Mouse (Mus musculus) gastrocnemius, adult 2 months (tissue): ENCODE results near the gene S1pr2. TPM values are rescaled to one million over a fixed set of nuclear protein-coding genes. Genes with fewer than 3 reads are reported as not detected.

Experiments
- DNase-seq: peaks from one replicate; pipeline ENCODE4 v3.0.0; 2022
- H3K27ac ChIP-seq: fragments of 200-600 bp; 2 replicates; pipeline ENCODE4 v1.8.1; 2022; ENCODE audit warnings: mild to moderate bottlenecking
- H3K4me3 ChIP-seq: fragments of 200-600 bp; 2 replicates; pipeline ENCODE4 v1.8.1; 2022; ENCODE audit warnings: mild to moderate bottlenecking, moderate library complexity
- CTCF ChIP-seq: fragments of 200-600 bp; IDR thresholded peaks from 2 replicates; pipeline ENCODE4 v1.8.1; 2022; ENCODE audit warnings: antibody characterized with exemption, mild to moderate bottlenecking, moderate library complexity
- intact Hi-C: fragments of 180-260 bp; cut with DNase I; formaldehyde crosslinking; loops from one replicate; pipeline ENCODE4 v1.15.1; 2025
- total RNA-seq, 2 experiments: library from RNA; stranded (reverse); gene quantifications; 2 replicates each; pipeline ENCODE4 v1.2.3; 2021

The S1pr2 gene
- total RNA-seq, 2 experiments from 2014 or later: 2.0 to 2.3 TPM

DNA sequence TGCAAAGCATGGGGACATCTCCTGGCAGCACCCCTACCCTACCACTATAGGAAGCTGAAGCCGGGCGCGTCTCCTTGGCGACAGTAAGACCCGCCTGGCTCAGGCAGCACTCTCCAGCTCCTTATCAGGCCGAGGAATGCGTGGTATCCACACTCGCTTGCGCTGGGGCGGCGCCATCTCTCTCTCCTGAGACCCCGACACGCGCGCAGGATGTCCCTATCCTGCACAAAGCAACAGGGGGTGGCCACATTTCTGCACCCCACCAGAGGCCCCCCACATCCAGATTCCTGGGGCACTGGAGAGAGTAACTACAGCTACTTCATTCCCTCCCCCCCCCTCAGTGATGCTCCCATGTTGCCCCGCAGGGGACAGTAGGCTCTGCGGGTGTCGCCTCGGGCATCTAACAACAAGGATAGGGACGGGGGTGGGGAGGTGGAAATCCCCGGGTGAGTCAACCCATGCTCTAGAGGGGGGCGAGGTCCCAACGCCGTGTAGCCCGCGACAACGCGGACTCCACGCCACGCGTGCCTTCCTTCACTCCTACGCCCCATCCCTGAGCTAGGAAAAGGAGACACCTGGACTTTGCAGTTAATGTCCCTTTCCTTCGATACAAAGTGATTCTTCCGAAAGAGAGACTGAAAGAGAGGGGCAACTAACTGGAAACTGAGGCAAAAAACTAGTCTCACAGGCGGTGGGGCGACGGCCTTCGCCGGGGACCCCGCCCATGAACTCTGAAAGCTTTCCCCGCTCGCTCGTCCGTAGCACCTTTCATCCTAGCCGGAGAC, 958 bp downstream of the S1pr2 start:
- H3K4me3 ChIP-seq: peak overlapping the region; percentile 79
- no peak for TF ChIP-seq CTCF
- peak; percentile 38 for DNase-seq
- intact Hi-C loops: no loop called here
- peak overlapping the region; percentile 90 for H3K27ac ChIP-seq

DNA sequence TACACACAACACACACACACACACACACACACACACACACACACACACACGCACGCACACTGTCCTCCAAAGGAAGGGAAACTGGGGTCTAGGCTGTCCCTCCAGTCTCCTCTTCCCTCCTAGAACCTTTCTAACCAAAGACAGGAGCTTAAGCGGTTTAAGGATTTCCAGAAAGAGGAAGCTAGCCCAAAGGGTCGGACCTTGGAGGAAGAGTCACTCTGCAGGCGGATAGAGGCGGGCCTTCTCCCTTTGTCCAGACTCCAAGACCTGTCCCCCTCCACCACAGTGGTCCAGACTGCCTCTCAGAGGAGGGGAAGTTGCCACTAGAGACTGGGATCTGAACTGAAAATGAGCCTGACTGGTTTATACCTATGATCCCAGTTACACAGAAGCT, 2.9 kb downstream of the S1pr2 start:
- peak overlapping the region; percentile 85 for H3K27ac ChIP-seq
- TF ChIP-seq CTCF: no peak
- peak; percentile 45 for DNase-seq
- intact Hi-C loops: no loop called here
- peak overlapping the region; percentile 79 for H3K4me3 ChIP-seq

DNA sequence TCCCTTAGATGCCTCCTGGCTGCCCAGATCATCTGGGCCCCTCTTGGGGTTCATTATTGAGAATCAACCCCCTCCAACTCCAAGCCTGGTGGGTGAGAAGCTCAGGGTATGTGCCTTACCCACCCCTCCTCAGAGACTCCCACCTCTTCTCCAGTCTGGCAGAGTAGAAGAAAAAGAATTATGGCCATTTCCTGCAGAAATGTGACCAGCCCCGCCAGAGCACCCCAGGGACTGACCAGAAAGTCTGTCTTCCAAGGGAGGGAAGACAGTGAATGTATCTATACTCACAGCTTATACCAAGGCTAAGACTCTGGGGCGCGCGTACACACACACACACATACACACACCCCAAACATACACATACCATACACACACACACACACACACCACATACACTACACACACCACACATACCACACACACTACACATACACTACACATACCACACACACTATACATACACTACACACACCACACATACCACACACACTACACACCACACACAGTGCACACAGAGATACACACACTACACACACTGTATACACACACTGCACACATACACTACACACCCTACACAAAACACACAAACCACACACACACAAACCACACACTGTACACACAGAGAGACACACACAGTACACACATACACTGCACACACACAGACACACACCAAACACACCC, 3.4 kb downstream of the S1pr2 start:
- Histone ChIP-seq H3K4me3 (peak overlapping the region; percentile 79), H3K27ac (peak overlapping the region; percentile 85)
- intact Hi-C loops: no loop called here
- DNase-seq: peak; percentile 51
- TF ChIP-seq CTCF: no peak

DNA sequence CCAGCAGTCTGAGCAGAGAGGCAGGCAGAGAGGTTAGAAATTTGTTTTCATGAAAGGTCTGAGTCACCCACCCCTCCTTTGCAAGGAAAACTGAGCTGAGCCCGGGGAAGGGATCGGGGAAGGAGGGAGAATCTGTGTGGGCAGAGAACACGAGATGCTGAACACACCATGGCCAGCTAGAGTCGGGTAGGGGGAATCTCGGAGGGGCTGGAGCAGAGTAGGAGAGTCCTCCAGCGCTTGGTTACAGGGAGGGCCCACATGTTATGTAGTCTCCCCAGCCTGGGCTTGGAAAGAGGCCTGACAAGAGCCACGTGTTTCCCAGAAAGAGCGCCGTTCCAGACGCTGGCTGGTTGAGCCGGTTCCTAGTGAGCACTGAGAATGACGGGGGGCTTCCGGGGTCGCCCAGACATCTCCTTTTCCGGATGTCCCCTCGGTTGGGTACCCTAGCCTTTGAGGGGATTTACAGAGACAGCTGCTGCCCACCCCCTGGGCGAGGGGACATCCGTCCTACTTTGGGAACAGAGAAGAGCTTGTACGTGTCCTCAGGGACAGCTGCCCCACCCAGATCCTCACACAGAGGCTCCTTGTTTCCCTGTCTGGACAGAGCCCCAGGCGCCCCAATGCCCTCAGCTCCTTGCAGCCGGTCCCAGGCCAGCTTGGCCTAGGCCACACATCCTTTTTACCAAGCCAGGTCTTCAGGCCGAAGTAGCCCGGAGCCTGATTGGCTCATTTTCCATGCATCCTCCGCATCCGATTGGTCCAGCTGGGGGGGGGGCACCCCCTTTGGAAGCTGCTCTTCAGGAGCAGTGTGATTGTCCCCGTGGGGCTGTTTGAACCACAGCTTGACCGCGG, 4.2 kb downstream of the S1pr2 start:
- H3K27ac ChIP-seq: peak overlapping the region; percentile 85
- peak; percentile 78 for DNase-seq
- TF ChIP-seq CTCF: no peak
- peak overlapping the region; percentile 79 for H3K4me3 ChIP-seq
- intact Hi-C loops: no loop called here

DNA sequence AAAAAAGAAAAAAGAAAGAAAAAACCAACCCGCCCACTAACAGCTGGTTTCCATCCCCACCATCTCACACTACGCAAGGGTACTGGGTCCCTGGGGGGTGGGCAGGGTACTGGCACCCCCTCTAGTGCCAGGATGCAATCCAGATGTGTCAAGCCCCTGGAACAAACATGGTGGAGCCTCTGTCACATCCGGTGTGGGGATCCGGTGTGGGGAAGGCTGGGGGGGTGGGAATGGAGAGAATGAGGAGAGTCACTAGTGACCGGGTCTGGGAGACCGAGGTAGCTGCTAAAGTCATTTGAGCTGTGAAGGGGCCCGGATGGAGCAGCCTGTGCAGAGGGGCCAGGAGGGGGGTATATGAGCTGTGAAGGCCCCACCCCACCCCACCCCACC, 4.8 kb downstream of the S1pr2 start:
- peak overlapping the region; percentile 85 for H3K27ac ChIP-seq
- DNase-seq: peak; percentile 69
- H3K4me3 ChIP-seq: peak overlapping the region; percentile 79
- intact Hi-C loops: no loop called here
- no peak for TF ChIP-seq CTCF

DNA sequence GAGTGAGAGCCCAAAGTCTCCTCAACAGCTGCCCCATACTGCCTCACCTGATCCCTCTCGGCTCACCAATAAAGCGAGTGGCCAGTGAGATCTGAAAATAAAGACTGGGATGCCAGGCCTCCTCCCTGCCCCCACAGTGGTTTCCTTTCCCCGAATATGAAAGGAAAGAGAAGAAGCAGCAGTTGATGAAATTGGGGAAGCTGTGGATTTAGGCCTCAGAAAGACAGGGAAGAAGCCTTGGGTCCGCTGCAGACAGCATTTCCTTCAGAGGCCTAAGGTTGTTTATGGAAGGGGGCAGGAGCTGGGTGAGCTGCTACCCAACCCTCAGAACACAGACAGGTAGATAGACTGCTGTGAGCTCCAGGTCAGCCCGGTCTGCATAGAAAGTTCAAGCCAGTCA, 9.8 kb downstream of the S1pr2 start:
- intact Hi-C loops: no loop called here
- Histone ChIP-seq H3K27ac (no peak overlapping the region), H3K4me3 (no peak overlapping the region)
- no peak for DNase-seq
- no peak for TF ChIP-seq CTCF

DNA sequence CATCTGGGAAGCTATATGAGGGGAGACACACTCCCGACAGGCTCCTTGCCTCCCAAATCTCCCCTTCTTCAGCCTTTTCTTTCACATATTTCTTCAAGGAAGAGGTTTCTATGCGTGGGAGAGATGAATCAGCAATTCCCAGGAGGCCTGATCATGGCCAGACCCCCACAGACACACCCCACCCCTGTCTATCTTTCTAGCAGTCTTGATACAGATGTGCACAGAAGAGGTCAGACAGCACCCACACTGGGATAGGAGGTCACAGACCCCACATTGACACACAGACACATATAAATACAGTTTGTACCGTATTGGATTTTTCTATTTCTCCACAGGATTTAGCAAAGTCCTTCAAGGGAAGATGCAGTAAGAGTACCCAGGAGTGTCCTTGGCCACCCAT, 10.6 kb downstream of the S1pr2 start:
- intact Hi-C loops: no loop called here
- Histone ChIP-seq H3K27ac (no peak overlapping the region), H3K4me3 (no peak overlapping the region)
- no peak for DNase-seq
- no peak for TF ChIP-seq CTCF

DNA sequence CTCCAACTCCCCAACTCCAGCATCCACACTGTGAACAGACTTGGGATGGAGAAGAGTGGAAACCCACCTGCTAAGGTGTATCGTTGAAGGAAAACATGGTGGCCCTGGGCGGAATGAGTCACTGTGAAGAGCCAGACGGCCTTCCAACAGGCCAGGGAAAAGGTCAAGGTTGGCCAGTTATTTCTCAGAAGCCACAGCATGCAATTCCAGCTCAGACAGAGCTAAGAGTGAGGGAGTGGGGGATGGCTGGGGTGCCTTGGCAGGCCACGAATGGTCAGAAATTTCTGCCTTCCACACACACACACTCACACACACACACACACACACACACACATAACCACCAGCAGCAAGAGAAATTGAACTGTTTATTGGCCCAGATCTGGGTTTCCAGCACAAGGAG, 11.0 kb downstream of the S1pr2 start:
- no peak for DNase-seq

DNA sequence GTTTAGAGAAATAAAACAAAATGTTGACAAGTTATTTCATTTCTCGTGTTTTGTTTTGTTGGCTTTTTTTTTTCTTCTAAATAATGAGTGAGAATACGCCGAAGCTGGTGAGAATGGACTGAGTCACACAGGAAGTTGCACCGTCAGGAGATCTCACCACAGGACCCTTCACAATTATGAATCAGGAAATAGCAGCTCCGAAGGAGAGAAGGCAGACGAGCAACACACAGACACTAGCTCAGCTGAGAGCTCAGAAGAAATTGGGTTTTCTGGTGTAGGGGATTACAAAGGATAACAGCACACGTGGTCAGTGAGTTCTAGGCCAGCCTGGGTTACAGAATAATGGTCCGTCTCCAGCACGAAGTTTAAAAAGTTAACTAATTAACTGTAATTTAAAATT, 15.0 kb downstream of the S1pr2 start:
- intact Hi-C loops: no loop called here
- DNase-seq: no peak
- TF ChIP-seq CTCF: no peak

More for the DNA sequence above, 11.0 kb downstream of the S1pr2 start:
- intact Hi-C loops: no loop called here
- Histone ChIP-seq H3K4me3 (no peak overlapping the region), H3K27ac (no peak overlapping the region)
- TF ChIP-seq CTCF: no peak

DNA sequence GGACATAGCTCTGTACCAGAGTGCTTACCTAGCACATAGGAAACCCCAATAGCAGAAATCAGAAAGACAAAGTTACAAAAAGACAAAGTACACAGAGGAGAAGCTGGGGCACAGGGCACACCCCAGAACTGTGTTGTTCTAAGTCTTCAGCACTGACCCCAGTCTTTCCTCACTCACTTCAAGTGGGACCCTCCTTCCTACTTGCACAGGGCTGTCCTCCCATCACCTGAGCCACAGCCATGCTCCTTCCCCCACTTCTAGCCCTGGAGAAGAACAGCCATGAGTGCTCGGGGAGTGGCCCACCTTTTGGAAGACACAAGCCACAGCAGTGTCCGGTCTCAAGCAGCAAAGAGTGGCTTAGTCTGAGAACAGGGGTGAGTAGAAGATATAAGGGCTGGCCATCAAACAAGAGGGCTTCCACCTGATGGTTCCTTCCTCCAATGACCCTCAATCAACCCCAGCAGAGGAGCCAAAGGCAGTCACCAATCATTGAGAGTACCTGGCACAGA, 17.1 kb downstream of the S1pr2 start, which contains the start of gene Dnmt1:
Gene Dnmt1, minus strand, starts transcription at position 459 of the 509 bp plus-strand sequence.
- TF ChIP-seq CTCF: no peak
- intact Hi-C loops: no loop called here
- no peak for DNase-seq
- Histone ChIP-seq H3K4me3 (no peak within 1 kb of the TSS), H3K27ac (no peak within 1 kb of the TSS)

More for the DNA sequence above, 15.0 kb downstream of the S1pr2 start:
- Histone ChIP-seq H3K27ac (no peak overlapping the region), H3K4me3 (no peak overlapping the region)

DNA sequence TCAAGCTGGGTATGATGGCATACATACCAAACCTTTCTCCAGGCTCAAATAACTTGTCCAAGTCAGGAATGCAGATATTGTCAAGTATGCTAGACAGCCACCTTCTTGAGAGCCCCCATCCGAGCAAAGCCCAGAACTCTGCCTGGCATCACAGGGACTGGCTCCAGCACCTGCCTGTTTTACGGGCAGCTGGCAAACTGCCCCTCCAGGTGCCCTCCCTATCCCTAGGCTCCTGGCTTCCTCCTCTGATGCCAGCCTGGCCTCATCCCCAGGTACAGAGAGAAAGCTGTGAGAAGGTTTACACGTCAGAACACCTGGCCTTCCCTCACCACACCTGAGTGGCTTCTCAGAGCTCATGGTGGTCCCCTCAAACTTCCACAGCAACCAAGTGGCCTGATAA, 19.6 kb downstream of the S1pr2 start:
- H3K4me3 ChIP-seq: no peak overlapping the region
- DNase-seq: no peak
- no peak for TF ChIP-seq CTCF
- intact Hi-C loops: no loop called here
- no peak overlapping the region for H3K27ac ChIP-seq

DNA sequence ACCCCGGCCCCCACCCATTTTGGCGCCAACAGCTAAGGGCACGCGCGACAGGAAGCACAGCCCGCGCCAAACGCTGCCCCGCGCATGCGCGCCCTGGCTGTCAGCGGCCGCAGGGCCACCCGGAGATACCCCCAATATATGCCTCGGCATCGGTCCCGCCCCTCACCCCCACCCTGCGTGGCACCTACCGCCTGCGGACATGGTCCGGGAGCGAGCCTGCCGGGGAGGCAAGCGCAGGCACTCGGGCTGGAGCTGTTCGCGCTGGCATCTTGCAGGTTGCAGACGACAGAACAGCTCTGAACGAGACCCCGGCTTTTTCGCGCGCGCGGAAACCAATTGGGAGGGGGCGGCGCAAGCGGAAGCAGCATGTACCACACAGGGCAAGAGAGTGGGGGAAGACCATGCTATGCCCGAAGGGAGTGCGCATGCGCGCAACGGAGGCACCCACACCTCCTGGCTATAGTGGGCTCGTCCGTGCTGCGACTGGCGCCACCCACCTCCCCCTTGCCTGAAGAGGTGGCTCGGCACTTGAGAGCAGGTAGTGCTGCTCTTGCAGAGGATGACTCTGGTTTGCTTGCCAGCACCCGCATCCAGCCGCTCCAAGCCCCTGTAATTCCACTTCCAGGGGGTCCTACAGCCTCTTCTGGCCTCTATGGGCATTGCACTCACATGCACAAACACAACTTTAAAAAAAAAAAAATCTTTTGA, 23.9 kb downstream of the S1pr2 start:
- peak overlapping the region; percentile 71 for H3K4me3 ChIP-seq
- H3K27ac ChIP-seq: peak overlapping the region; percentile 86
- intact Hi-C loops: no loop called here
- peak; percentile 95 for DNase-seq
- peak; percentile 54 for TF ChIP-seq CTCF
